Mouse (Mus musculus) cerebral cortex, adult 2 months (tissue): ENCODE measurements around the gene Mkrn1.

ENCODE experiments used
- WGBS: fragments of 180-500 bp; shearing (Covaris S2); methylation state at CpG from one replicate; pipeline ENCODE4 v1.1.7; 2018; 5-methylcytosine and 5-hydroxymethylcytosine counted together

Gene Mkrn1

DNA sequence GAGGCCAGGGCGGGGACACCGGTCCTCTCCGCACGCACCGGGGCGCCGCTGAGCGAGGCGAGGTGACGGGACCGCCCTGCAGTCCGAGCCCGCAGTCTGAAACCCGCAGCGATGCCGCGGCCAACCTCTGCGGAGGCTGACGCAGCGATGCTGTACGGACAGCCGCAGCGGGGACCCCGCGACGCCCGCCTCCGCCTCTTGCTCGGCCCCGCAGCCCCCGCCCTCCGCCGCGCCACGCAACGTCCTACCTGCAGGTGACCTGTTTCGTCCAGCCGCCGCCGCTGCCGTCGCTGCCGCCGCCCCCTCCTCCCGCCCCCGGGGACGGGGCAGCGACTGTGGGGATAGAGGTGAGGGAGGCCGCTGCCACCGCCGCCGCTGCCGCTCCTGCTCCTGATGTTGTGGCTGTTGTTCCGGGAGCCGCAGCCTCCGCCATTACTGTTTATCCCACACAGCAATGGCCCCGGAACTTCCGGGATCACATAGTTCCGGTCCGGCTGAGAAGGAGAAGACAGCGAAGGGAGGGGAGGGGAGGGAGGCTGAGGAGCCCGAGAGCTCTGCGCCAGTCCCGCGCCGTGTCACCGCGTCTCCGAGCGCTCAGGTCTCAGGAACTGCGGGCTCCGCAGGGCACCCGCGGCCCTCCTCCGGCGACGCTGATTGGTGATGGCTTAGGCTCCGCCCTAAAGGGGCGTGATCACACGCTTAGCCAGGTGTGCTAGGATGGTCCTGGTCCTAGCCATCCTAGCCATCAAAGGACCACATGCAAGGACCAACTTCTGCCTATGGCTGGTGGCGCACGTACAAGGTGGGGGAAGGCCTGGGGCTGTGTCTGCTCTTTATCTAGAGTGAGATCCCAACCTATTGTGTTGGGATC is at the start of gene Mkrn1:
Mkrn1 (minus strand) TSS at position 612 of the 871 bp plus-strand sequence.
- 1% methylated on average over 82 of the region's 82 CpGs for WGBS

DNA sequence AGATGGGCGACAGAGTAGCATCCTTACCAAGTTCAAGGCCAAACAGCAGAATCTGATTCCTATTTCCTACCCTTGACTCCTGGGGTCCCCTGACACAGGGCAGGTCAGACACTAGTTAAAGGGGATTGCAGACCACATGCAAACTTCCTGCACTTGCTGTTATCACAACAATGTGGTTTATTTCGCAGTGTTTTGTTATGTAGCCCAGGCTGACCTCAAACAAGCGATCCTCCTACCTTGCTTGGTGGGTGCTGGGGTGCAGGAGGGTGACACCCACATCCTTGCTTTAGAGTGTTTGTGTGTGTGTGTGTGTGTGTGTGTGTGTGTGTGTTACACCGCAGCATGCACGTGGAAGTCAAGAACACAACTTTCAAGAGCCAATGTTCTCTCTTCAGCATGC is 49.2 kb upstream of the Mkrn1 start:
- WGBS = 82% methylated on average over 5 of the region's 5 CpGs

DNA sequence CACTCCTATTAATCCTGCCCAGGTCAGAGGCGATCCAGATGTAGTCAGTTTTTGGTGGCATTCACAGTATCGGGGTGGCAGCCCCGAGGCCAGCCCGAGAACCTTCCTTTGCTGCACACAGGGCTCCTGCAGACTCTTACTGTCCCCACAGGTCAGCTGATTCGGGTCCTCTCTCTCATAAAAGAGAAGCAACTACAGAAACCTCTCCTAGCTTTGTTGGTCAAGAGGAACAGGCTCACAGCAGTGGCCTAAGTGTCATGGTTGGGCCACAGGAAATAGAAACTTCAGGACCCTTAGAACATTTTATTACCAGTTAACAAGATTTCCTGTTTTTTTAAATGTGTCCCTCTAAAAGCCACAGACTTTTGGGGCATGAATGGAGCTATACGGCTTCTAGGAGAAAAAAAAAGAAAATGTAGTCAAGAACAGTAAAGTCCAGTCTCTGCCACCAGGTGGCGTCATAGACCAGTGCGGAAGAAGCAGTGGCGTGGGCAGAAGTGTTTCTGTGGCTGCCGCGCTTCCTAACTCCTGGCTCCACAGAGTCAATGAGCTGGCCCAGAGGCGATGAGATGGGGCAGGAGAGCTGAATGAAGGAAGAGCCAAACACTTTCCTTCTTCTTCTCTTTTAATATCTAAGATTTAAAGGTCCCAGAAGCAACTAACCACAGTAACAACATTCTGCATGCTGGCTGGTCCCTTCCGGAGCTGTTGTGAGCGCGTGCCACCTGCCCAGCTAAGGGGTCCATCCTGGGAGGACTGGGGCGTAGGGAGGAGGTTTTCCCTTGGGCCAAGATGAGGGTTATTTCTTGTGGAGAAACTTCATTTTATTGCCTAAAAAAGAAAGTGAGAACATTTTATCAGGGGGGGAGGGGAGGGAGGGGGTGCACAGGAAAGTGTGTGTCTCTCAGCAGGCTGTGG is 42.6 kb upstream of the Mkrn1 start:
- 43% methylated on average over 16 of the region's 16 CpGs for WGBS

DNA sequence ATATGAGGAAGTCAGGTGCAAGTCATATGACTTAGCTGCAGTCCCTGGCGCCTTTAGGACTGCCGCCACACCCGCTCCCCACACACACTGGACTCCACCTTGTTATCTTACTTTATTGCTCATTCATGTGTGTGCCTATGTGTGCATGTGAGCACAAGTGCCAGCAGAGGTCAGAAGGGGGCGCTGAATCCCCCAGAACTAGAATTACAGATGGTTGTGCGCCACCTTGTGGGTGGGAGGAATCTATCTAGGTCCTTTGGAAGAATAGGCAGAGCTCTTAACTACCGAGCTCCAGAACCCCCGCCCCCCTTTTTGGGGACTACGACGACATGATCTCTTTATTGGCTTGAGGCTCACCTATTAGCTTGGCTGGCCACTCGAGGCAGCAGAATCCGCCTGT is 39.8 kb upstream of the Mkrn1 start:
- 93% methylated on average over 11 of the region's 11 CpGs for WGBS

DNA sequence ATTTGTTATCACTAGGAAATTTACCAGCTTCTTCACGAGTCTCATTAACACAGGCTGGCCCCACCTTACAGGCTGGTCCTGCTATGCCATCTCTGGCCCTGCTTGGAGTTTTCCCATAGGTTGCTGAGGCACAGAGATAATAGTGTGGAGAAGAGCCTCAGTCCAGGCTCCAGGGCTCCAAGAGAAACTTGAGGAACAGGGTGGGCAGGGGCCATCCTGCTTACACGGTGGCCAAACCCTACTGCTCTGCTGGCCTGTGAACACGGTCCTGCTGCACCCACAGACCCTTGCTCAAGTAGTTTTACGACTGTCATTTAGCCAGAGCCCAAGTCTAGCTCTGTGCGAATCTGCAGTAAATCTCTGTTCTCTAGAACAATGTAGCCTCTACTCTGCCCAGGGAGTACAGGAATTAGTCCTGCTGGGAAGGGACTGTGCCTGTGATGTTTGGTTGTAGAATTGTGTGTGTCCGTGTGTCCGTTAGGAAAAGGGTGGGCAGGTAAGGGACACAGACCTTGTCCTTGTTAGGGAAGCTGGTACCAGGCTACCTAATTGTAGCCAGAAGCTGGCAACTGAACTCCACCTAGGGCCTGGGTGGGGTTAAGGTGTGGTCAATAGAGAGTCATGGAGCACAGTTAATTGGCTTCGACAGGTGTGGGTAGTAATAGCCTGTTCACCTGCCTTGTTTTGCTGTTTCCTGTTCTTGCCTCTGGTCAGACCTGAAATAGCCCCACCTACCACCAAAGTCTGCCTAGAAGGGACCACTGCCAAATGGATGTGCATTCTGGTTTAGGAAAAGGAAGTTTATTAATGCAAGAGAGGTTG is 35.3 kb upstream of the Mkrn1 start:
- WGBS = 70% methylated on average over 8 of the region's 8 CpGs

DNA sequence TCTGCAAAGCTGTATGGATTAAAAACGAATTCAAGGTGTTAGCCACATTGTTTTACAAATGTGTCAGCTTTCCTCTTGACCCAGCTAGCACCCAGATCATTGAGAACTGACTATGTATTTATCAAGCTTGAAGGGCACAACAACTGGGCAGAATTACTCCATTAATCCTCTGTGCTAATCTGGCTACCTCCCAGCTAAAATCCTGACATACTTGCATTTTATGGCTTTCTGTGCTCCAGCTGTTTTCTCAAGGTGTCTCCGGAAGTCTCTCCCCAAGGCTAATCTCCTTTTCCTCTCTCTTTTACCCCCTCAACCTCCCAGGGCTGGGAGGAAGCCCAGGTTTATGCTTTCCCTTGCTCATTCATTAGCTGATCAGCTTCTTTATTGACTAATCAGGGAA is 34.4 kb upstream of the Mkrn1 start:
- 70% methylated on average over 2 of the region's 2 CpGs for WGBS

DNA sequence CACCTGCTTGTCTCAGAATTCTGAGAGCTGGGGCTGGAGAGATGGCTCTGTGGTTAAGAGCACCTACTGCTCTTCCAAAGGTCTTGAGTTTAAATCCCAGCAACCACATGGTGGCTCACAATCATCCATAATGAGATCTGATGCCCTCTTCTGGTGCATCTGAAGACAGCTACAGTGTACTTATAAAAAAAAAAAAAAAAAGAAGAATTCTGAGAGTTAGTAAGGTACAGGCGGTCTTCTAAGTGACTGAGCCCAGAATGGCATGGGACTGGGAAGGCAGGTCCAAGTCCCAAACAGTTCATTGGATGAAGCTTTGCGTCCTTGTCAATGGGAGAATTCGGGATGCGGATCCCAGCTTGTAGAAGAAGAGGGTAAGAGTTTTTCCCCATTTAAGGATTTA is 33.3 kb upstream of the Mkrn1 start:
- WGBS = 90% methylated on average over 4 of the region's 4 CpGs

DNA sequence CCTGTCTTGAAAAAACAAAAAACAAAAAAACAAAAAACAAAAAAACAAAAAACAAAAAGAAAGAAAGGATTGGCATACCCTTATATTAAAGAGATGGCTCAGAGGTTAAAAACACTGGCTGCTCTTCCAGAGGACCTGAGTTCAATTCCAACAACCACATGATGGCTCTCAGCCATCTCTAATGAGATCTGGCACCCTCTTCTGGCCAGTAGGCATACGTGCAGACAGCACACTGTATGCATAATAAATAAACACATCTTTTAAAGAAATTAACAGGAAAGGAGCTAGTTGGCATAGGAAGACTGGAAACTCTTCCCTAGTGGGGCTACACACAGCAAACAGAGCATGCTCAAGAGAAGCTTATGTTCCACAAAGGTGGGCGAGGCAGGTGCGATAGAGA is 30.8 kb upstream of the Mkrn1 start:
- 72% methylated on average over 3 of the region's 3 CpGs for WGBS

DNA sequence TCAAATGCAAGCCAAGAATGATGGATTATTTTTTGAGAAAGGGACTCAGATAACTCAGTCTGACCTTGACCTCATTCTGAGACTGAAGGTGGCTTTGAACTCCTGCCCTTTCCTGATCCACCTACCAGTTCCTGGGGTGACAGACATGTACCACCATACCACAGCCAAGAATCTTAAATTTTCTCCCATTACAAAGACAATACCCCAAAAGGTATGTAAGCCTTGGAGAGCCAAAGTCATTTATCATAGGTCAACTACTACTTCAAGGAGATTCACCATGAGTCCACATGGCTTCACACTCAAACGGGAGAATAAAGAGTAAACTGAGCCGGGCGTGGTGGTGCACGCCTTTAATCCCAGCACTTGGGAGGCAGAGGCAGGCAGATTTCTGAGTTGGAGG is 30.3 kb upstream of the Mkrn1 start:
- WGBS = 95% methylated on average over 4 of the region's 4 CpGs

DNA sequence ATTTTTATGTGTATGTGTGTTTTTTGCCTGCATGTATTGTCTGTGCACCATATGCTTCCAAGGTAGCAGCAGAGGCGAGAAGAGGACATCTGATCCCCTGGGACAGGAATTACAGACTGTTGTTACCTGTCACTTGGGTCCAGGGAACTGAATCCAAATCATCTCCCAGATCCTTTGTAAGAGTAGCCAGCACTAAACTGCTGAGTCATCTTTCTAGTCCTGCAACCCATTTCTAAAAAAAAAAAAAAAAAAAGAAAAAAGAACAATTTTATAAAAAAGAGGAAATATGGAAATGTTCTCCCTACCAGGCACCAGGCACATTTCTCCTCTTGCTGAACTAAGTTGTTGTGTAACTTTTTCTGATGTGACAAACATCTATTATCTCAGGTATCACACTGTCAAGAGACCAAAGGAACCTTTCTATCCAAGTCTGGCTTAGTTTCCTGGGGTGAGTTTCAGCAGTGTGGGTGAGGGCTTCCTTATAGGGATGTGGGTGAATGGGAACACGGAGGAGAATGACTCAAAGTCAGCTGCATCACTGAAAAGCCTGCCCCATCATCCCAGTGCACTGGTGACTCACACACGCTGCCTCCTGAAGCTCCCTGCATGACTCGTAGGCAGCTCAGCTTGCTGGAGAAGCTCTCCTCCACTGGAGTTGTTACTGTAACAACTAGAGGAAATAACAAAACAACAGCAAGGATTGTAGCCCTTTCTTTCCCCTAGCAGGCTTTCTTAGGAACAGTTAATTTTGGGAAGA is 27.3 kb upstream of the Mkrn1 start:
- WGBS = 34% methylated on average over 4 of the region's 4 CpGs

DNA sequence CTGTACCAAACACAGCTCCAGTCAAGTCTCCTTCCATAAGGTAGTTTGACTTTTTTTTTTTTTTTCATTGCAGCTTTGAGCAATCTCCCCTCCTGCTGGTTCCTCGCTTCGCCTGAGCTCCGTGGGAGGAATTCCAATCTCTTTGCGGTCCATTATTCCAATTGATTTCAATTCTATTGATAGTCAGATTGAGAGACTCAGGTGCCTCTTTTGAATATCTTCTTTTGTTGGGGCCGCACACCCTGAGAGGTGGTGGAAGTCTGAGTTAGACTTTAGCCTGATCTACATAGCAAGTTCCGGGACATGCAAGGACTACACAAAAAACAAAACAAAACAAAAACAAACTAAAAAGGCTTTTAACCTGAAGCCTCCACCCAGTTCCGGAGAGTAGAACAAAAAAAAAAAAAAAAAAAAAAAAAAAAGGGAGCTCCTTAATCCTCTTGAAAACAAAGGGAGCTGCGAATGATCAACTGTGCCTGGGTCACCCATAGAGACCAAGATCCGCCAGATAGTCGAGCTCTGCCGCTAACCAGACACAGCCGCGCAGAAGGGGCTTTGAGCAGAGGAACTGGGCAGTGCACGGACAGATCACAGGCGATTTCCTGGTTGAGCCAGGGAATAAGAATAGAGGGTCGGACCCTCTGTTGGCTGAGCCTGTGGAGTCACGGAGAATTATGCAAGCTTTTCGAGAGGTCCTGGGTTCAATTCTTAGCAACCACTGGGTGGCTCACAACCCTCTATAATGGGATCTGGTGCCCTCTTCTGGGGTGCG is 25.7 kb upstream of the Mkrn1 start:
- WGBS = 8% methylated on average over 19 of the region's 19 CpGs

DNA sequence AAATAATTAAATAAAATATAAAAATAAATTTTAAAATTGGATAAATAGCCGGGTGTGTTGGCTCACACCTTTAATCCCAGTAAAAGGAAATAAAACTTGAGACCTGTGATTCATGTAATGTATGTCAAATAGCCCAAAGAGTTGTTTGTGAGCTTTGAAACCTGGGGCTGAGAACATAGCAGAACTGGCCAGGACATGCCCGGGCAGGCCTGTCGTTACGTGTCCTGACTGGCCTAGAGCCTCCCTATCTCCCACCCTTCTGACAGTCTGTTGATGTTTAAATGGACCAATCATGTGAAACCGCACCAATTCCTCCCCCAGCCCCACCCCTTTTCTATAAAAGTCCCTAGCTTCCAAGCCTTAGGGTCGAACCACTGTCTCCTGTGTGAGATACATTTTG is 17.3 kb upstream of the Mkrn1 start:
- 95% methylated on average over 6 of the region's 6 CpGs for WGBS

DNA sequence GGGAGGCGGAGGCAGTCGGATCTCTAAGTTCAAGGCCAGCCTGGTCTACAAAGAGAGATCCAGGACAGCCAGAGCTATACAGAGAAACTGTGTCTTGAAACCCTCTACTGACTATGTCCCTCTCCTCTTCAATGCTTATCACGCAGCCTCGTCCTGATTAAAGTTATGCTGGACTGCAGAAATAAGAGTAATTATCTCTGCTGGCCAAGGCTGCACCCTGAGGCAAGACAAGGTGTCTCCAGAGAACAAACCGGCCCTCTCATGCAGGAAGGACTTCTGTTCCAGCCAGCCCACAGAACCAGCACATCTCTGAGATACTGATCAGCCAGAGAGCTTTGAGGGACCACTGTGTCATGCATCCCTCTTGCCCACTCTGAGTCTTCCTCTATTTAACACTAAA is 15.6 kb upstream of the Mkrn1 start:
- 95% methylated on average over 5 of the region's 5 CpGs for WGBS

DNA sequence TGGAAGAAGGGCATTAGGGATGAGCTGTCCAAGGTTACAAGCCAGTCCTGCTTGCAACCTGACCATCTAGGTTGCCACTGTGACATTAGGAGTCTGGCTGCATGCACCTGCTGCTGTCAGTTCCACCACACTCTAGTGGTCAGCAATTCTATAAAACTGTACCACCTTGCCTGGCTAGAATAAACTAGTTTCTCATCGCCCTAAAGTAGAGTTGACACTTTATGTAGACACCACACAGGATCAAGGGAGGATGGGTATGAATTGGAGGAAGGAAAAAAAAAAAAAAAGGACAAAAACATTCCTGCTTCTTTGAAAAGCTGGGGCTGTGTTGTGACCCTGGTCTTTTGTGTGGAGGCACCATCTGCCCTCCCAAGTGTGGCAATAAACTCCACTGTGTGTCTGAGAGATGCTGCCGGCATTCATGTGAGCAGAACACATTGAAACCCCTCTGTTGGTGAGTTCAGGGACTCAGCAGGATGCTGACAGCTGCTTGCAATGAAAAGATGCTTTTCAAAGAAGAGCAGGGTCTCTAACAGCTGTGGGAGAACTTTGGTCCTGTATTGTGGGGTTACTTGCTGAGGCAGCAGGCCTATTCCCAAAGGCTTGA is 14.7 kb upstream of the Mkrn1 start:
- 69% methylated on average over 2 of the region's 2 CpGs for WGBS

DNA sequence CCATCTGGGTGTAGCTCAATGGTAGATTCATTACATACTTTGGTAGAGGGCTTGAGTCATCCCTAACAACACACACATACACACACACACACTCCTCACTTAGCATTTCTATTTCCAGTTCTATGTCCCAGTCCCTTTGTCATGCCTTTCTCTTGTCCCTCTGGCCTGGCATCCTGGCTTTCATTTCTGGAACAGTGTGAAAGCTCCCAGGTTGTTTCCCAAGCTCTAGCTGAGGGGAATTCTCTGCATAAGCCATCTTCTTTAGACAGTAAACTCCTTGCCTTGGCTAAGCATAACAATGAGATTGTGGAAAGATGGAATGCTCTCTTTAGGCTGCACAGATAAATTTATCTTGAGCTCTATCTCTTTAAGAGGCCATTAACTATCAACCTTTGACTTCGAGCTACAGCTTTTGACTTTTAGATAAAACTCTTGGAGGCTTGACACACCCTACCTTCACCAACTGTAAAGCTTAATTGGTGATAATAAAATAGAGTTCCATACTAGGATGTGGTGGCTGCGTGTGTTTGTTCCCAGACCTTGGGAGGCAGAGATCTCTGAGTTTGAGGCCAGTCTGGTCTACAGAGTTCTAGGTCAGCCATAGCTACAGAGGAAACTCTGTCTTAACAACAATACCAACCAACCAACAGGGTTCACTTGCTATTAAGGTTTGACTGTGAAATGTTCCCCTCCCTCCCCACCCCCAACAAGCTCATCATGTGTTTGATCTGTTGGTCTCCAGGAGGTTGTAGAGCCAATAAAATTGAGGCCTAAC is 14.0 kb upstream of the Mkrn1 start:
- 92% methylated on average over 2 of the region's 2 CpGs for WGBS

DNA sequence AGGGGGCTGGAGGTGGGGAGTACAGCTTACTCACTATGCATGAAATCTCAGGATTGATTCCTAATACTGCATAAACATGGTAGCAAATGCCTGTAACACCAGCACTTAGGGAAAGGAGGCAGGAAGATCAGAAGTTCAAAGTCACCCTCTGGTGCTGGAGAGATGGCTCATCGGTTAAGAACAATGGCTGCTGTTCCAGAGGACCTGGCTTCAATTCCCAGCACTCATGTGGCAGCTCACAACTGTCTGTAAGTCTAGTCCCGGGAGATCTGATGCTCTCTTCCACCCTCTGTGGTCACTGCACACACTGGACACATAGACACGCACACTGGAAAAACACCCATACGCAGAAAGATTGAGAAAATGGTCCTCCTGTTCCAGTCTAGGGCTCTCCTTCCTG is 12.9 kb upstream of the Mkrn1 start:
- 85% methylated on average over 4 of the region's 4 CpGs for WGBS

DNA sequence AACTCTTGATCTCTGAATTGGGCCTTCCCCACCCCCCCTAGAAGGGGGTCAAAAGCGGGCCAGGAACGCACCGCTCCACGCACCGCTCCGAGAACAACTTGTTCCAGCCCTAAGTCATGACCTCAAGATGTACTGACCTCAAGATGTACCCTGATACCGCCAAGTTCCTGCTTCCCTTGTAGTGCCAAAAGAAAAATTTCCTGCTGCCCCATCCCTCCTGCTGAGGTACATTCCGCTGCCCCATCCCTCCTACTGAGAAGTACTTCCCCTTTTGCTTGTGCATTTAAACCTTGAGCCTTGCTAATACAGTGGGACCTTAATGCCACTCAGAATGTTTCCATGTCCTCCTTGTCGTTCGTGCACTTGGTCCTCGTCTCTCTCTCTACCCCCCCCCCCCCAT is 10.5 kb upstream of the Mkrn1 start:
- 66% methylated on average over 11 of the region's 11 CpGs for WGBS

DNA sequence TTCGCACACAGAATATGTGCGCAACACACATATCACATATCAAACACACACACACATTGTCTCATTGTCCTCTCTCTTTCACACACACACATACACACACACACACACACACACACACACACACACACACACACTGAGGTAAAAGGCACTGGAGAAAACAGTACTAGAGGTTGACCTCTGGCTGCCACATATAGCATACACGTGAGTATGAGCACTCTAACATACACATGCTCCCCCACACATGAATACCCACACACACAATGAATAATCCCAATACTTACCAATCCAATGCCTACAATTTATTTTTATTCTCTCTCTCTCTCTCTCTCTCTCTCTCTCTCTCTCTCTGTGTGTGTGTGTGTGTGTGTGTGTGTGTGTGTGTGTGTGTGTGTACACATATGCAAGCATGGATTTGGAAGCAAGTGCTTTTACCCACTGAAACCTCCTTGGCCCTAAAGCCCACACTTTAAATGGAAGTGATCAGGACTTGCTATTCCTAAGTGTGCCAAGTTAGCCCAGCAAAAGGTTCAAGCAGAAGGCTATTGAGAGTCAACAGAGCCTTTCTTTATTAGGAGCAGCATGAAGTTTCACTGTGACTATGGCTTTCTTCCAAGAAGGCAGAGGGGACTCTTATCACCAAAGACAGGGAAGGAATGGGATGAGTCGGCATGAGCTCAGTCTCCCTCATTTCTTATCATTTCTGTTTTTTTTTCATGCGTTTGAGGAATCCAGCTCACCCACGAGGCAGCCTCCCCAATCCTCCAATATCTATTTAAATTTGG is 8.9 kb upstream of the Mkrn1 start:
- 63% methylated on average over 6 of the region's 6 CpGs for WGBS
